Comparison of ENCODE assay signal across 8 mouse cellular contexts in the genomic region with DNA sequence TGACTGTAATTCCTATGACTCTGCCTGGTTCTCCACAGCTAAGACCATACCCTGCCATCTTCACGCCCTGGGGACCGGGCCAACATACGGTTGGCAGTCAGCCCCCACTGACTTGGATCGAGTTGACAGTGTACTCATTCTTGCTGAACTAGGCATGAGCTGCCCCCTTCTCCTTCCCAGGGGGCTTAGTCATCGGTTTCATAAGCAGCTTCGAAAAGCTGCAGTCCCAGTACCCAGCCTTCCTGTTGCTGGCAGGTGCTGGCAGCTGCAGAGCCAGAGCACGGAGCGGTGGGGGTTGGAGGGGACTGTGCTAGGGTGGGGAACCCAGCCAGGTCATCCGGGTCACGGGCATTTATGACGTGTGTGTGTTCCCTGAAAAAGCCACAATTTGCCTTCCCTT. TPM values are rescaled to one million over a fixed set of nuclear protein-coding genes. Genes with fewer than 3 reads are reported as not detected.
DNase-seq lines count a peak whose midpoint lies in the region; ATAC-seq lines count a peak whose summit lies in the region.
"Had no signal": no experiment of that assay in that cellular context is flagged by ENCODE, and none has a peak within 500 bp of the region (broad histone marks: within the 10 kb centered on the region; RNA-seq: fewer than 3 reads in every experiment).

No protein-coding gene starts in this region.

- no peaks in the 10 kb centered on the region for H3K36me3 ChIP-seq in intestine, embryonic 15.5 days
- H3K36me3 ChIP-seq: stomach, embryonic 15.5 days had no signal

- H3K4me2 ChIP-seq in intestine, embryonic 15.5 days (replicated peaks) = no peak overlapping the region

- ATAC-seq in intestine, embryonic 15.5 days = no peak

- peak; percentile 51 for DNase-seq in retina, postnatal 1 day
- no peak for DNase-seq in retina, embryonic 14.5 days (ENCODE audit: low spot score)
- DNase-seq in gastrocnemius, postnatal 14 days = peak; percentile 72
- DNase-seq in layer of hippocampus, postnatal 36 days = peak; percentile 30 to 36
- peak; percentile 45 for DNase-seq in right cerebral cortex, postnatal 4 days

- no peaks in the 10 kb centered on the region for H3K27me3 ChIP-seq in intestine, embryonic 15.5 days (replicated peaks)
- H3K27me3 ChIP-seq: stomach, embryonic 15.5 days had no signal

- no peak overlapping the region for H3K4me3 ChIP-seq in brown adipose tissue, adult 24 weeks (ENCODE audit: insufficient read depth, low read depth, low read length)
- H3K4me3 ChIP-seq in intestine, embryonic 15.5 days (replicated peaks) = no peak overlapping the region
- H3K4me3 ChIP-seq: stomach, embryonic 15.5 days had no signal

- H3K27ac ChIP-seq in brown adipose tissue, adult 24 weeks (replicated peaks; ENCODE audit: low read depth, low read length) = peak overlapping the region; percentile 41; the same call in 1 of the 2 replicates
- H3K27ac ChIP-seq in intestine, embryonic 15.5 days = no peak overlapping the region
- H3K27ac ChIP-seq: stomach, embryonic 15.5 days had no signal

- peaks cover 7% of the 10 kb centered on the region for H3K4me1 ChIP-seq in brown adipose tissue, adult 24 weeks (ENCODE audit: control insufficient read depth, insufficient read depth, insufficient read length, low read length)
- H3K4me1 ChIP-seq in intestine, embryonic 15.5 days (replicated peaks) = peaks cover 9% of the 10 kb centered on the region; the same call in 1 of the 2 replicates

- no peak overlapping the region for H3K9ac ChIP-seq in intestine, embryonic 15.5 days
- H3K9ac ChIP-seq: stomach, embryonic 15.5 days had no signal

- intact Hi-C loops in gastrocnemius, postnatal 14 days (cut with DNase I; ENCODE audit: low total_unique reads) = no loop called here

- 63% methylated on average over 11 of the region's 11 CpGs for WGBS in intestine, embryonic 15.5 days

- no peaks in the 10 kb centered on the region for H3K9me3 ChIP-seq in intestine, embryonic 15.5 days
- H3K9me3 ChIP-seq: stomach, embryonic 15.5 days had no signal

RNA-seq across cellular contexts. Expression of gene Jdp2, which starts 27.5 kb away (rescaled TPM):
- 9.9 and 11.2 TPM in 2 replicates for polyA plus RNA-seq in brown adipose tissue, adult 24 weeks (2012; ENCODE audit: insufficient read depth, insufficient read length, missing spikeins)
- total RNA-seq in gastrocnemius, postnatal 14 days (2021) = 10 to 100 TPM in 1 of 2 experiments, 1 to 10 TPM in 1; 9.4 to 11.6 TPM
- 10 to 100 TPM; 43.8 to 45.1 TPM for total RNA-seq in layer of hippocampus, postnatal 36 days (2021)
- polyA plus RNA-seq in intestine, embryonic 15.5 days (2015; fragmentation: Nextera tagmentation; extraction: Ambion mirVana) = 0.62 and 0.74 TPM in 2 replicates
